Mouse (Mus musculus) ES-Bruce4 (cell line): Measurements from ENCODE around the gene Ccdc33.

ENCODE experiments used
- CTCF ChIP-seq: IDR thresholded peaks from one replicate; pipeline ENCODE4 v1.8.1; 2011; ENCODE audit warnings: low read depth, low read length
- POLR2A ChIP-seq: IDR thresholded peaks from one replicate; pipeline ENCODE4 v1.8.1; 2011; ENCODE audit warnings: low read length; ENCODE audit not compliant: insufficient read depth

- no peak for TF ChIP-seq CTCF
- TF ChIP-seq POLR2A = no peak
Observed at GRCm38 (mm10) chr9:58145417-58145816, 26.8 kb upstream of the Ccdc33 start.
